Mouse (Mus musculus): Measurements from ENCODE around the gene Lyz2. TPM values are rescaled to one million over a fixed set of nuclear protein-coding genes. Genes with fewer than 3 reads are reported as not detected.

The Lyz2 gene
- 10.6 TPM in 2 replicates for polyA plus RNA-seq (2016; fragmentation: Nextera tagmentation; extraction: Ambion mirVana)

DNA sequence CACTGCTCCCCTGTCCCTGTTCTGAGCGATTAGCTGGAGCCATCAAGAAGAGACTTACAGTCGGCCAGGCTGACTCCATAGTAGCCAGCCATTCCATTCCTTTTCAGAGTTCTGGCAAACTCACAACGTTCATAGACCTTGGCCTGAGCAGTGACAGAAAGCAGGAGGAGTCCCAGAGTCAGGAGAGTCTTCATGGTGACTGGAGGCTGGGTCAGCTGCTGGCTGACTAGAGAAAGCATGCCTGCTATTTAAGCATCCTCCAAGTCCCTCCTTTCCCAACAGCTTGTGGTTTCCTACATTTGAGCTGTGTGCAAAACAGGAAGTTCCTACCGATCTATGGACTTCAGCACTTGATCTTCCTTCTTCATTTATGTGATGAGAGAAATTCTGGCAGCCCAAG lies at the start of gene Lyz2:
Gene Lyz2 (minus strand): TSS at position 273 of the 400 bp plus-strand sequence.
- Histone ChIP-seq H3K4me2 (no peak within 1 kb of the TSS), H3K4me3 (replicated peaks) (no peak within 1 kb of the TSS), H3K27me3 (no peaks in the 10 kb centered on the region), H3K9ac (replicated peaks) (no peak within 1 kb of the TSS), H3K27ac (no peak within 1 kb of the TSS), H3K4me1 (replicated peaks) (no peaks in the 10 kb centered on the region), H3K9me3 (no peaks in the 10 kb centered on the region), H3K36me3 (no peaks in the 10 kb centered on the region)
- 59% methylated on average over 4 of the region's 4 CpGs for WGBS
- no peak for ATAC-seq (ENCODE audit: insufficient number of reproducible peaks, insufficient read depth, low FRiP score, low TSS enrichment, low read depth)

DNA sequence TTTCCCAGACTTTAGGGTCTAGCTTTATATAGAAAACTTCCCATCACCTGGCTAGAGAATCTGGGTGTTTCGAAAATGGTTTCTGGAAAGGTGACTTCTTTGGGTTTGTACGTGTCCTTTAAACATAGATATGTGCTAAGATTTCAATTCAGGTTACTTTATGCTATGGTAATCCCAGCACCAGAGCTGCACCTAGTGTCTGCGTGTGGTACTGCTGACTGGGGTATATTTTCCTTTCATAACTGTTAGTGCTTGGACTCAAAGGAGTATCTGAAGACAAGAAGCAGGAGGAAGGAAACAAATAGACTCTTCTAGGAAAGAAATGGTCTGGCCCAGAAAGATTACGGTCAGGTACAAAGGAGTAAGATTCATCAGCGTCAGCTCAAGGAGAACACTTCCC lies 48.4 kb upstream of the Lyz2 start:
- ATAC-seq (ENCODE audit: insufficient number of reproducible peaks, insufficient read depth, low FRiP score, low TSS enrichment, low read depth), result no peak
- Histone ChIP-seq H3K4me3 (replicated peaks) (no peak overlapping the region), H3K27me3 (no peaks in the 10 kb centered on the region), H3K9me3 (no peaks in the 10 kb centered on the region), H3K36me3 (no peaks in the 10 kb centered on the region), H3K4me1 (replicated peaks) (no peaks in the 10 kb centered on the region), H3K9ac (replicated peaks) (no peak overlapping the region), H3K27ac (no peak overlapping the region), H3K4me2 (no peak overlapping the region)
- WGBS, result 85% methylated on average over 5 of the region's 5 CpGs

DNA sequence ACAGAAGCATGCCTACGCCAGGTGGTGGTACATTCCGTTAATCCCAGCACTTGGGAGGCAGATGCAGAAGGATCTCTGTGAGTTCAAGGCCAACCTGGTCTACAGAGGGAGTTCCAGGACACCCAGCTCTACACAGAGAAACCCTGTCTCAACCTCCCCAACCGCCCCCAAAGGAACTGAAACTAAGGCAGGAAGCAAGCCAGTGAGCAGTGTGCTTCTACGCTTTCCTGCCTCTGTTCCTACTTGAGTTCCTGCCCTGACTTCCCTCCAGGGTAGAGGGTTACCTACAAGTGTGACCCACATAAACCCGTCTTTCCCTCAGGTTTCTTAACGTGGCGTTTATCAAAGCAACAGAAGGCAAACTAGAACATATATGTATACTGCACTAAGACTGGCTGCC lies 41.7 kb upstream of the Lyz2 start:
- no peak overlapping the region for H3K4me2 ChIP-seq
- H3K4me3 ChIP-seq (replicated peaks), result no peak overlapping the region
- H3K9me3 ChIP-seq, result no peaks in the 10 kb centered on the region
- ATAC-seq (ENCODE audit: insufficient number of reproducible peaks, insufficient read depth, low FRiP score, low TSS enrichment, low read depth), result no peak
- 91% methylated on average over 7 of the region's 7 CpGs for WGBS
- H3K36me3 ChIP-seq, result no peaks in the 10 kb centered on the region
- H3K27ac ChIP-seq, result no peak overlapping the region
- no peaks in the 10 kb centered on the region for H3K27me3 ChIP-seq
- no peaks in the 10 kb centered on the region for H3K4me1 ChIP-seq (replicated peaks)
- no peak overlapping the region for H3K9ac ChIP-seq (replicated peaks)

DNA sequence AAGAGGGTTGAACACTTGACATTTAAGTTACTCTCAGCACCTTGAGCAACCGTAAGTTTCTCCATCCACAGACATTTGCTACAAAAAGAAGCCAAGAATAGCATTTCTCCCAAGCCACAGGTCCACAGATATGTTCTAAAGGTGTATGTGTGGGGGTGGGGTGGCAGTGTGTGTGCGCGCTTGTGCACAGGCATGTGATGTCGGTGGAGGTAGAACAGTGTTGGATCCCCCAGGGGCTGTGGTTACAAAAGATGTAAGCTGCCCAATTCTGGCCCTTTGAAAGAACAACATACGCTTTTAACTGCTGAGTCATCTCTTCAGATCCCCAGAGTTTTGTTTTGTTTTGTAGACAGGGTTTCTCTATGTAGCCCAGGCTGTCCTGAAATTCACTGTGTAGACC lies 40.5 kb upstream of the Lyz2 start:
- no peak overlapping the region for H3K9ac ChIP-seq (replicated peaks)
- H3K4me3 ChIP-seq (replicated peaks), result no peak overlapping the region
- no peak overlapping the region for H3K27ac ChIP-seq
- H3K27me3 ChIP-seq, result no peaks in the 10 kb centered on the region
- no peak for ATAC-seq (ENCODE audit: insufficient number of reproducible peaks, insufficient read depth, low FRiP score, low TSS enrichment, low read depth)
- no peaks in the 10 kb centered on the region for H3K9me3 ChIP-seq
- no peaks in the 10 kb centered on the region for H3K36me3 ChIP-seq
- no peak overlapping the region for H3K4me2 ChIP-seq
- no peaks in the 10 kb centered on the region for H3K4me1 ChIP-seq (replicated peaks)
- WGBS, result 95% methylated on average over 5 of the region's 5 CpGs

DNA sequence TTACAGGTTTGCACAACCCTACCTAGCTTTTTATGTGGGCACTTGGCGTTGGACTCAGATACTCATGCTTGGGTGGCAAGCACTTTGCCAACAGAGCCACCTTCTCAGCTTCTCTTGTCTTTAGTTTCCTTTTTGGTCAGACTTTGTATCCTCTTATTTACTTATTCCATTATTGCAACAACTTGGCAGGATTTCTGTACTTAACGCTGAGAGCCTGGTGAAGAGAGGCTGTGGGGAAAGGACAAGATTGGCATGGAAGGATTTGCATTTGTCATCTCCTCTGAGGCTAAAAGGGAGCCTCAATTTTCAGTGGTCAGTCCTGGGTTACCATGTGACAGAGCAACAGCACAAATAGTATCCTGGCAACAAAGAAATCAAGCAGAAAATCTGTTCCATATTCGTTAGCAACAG lies 38.5 kb upstream of the Lyz2 start:
- no peaks in the 10 kb centered on the region for H3K27me3 ChIP-seq
- no peak overlapping the region for H3K4me2 ChIP-seq
- H3K4me1 ChIP-seq (replicated peaks), result no peaks in the 10 kb centered on the region
- H3K9me3 ChIP-seq, result no peaks in the 10 kb centered on the region
- H3K9ac ChIP-seq (replicated peaks), result no peak overlapping the region
- no peaks in the 10 kb centered on the region for H3K36me3 ChIP-seq
- 86% methylated on average over 3 of the region's 3 CpGs for WGBS
- H3K27ac ChIP-seq, result no peak overlapping the region
- no peak overlapping the region for H3K4me3 ChIP-seq (replicated peaks)
- ATAC-seq (ENCODE audit: insufficient number of reproducible peaks, insufficient read depth, low FRiP score, low TSS enrichment, low read depth), result no peak

DNA sequence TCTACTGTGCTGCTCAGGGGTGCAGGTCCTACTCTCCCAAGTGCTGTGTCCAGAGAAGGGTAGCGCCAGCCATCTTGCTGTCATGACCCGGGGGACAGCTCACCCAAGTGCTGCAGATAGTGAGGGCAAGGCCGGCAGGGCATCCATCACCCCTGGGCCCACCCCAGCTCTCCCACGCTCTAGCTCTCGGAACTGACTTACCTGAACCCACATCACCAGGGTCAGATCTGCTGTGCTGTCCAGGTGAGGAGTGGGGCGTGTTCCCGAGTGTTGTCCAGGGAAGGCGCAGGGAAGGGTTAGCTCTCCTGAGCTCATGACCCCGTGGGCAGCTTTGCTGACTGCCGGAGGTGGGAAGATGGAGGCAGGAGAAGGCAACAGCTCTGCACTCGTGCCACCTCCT lies 34.3 kb upstream of the Lyz2 start:
- ATAC-seq (ENCODE audit: insufficient number of reproducible peaks, insufficient read depth, low FRiP score, low TSS enrichment, low read depth), result no peak
- WGBS, result 88% methylated on average over 11 of the region's 11 CpGs
- Histone ChIP-seq H3K4me3 (replicated peaks) (no peak overlapping the region), H3K9me3 (no peaks in the 10 kb centered on the region), H3K36me3 (no peaks in the 10 kb centered on the region), H3K27ac (no peak overlapping the region), H3K27me3 (no peaks in the 10 kb centered on the region), H3K4me2 (no peak overlapping the region), H3K9ac (replicated peaks) (no peak overlapping the region), H3K4me1 (replicated peaks) (no peaks in the 10 kb centered on the region)

DNA sequence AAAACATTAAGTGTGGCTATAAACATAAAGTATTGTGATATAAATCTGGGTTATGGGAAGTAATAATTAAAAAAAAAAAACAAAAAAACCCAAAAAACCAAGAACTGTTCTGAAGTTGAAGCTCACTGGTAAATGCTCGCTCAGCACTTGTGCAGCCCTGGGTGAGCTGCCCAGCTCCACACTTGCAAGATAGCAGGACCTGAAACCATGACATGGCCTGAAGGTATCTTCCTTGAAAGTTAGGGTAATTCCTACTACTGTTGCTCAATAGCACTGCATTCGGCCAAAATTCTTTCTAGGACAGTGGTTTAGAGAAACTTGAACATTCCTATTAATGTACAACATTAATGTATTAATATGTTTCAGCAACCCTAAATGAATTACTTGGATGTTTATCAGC lies 31.0 kb upstream of the Lyz2 start:
- Histone ChIP-seq H3K4me3 (replicated peaks) (no peak overlapping the region), H3K36me3 (no peaks in the 10 kb centered on the region), H3K4me1 (replicated peaks) (no peaks in the 10 kb centered on the region), H3K9ac (replicated peaks) (no peak overlapping the region), H3K27me3 (no peaks in the 10 kb centered on the region), H3K4me2 (no peak overlapping the region), H3K9me3 (no peaks in the 10 kb centered on the region), H3K27ac (no peak overlapping the region)
- WGBS, result 89% methylated on average over 2 of the region's 2 CpGs
- no peak for ATAC-seq (ENCODE audit: insufficient number of reproducible peaks, insufficient read depth, low FRiP score, low TSS enrichment, low read depth)

DNA sequence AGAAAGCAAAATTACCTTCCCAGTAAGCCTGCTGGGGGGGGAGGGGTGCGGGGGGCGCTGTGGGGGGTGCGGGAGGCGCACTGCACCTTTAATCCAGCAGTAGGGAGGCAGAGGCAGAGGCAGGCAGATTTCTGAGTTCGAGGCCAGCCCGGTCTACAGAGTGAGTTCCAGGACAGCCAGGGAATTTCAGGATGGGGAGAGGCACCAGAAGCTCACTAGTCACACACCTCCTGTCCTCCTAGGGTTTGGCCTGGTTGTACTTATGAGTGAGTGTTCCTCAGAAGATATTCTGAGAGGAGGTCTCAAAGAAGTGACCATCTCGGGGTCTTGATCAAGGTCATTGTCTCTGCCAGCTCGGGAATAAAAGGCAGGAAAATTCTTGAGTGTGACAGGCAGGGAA lies 30.0 kb upstream of the Lyz2 start:
- Histone ChIP-seq H3K4me1 (replicated peaks) (no peaks in the 10 kb centered on the region), H3K4me3 (replicated peaks) (no peak overlapping the region), H3K9ac (replicated peaks) (no peak overlapping the region), H3K9me3 (no peaks in the 10 kb centered on the region), H3K27me3 (no peaks in the 10 kb centered on the region), H3K4me2 (no peak overlapping the region), H3K27ac (no peak overlapping the region), H3K36me3 (no peaks in the 10 kb centered on the region)
- 85% methylated on average over 8 of the region's 8 CpGs for WGBS
- no peak for ATAC-seq (ENCODE audit: insufficient number of reproducible peaks, insufficient read depth, low FRiP score, low TSS enrichment, low read depth)

DNA sequence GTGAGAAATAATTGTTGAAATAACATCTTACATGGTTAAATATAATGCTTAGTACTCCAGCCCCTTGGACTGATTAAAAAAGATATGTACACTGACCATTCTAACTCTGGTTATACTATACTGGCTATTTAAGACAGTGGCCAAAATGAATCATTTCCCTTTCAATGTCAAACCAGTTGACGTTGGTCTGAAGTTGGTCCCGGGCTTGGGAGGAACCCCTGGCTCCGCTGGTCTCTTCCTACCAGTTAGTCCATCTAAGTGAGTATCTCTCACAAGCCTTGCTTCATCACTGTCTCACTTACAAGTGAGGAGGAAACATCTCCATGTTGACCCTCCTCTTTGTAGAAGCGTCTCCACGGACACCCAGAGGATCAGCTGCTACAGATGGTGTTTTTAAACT lies 22.2 kb upstream of the Lyz2 start:
- no peak overlapping the region for H3K27ac ChIP-seq
- H3K9ac ChIP-seq (replicated peaks), result no peak overlapping the region
- no peaks in the 10 kb centered on the region for H3K27me3 ChIP-seq
- 87% methylated on average over 5 of the region's 5 CpGs for WGBS
- H3K36me3 ChIP-seq, result no peaks in the 10 kb centered on the region
- no peak overlapping the region for H3K4me2 ChIP-seq
- H3K4me1 ChIP-seq (replicated peaks), result no peaks in the 10 kb centered on the region
- ATAC-seq (ENCODE audit: insufficient number of reproducible peaks, insufficient read depth, low FRiP score, low TSS enrichment, low read depth), result no peak
- H3K9me3 ChIP-seq, result 0 out of 2 replicates have a peak, but pooled peaks cover 5% of the 10 kb centered on the region
- no peak overlapping the region for H3K4me3 ChIP-seq (replicated peaks)

DNA sequence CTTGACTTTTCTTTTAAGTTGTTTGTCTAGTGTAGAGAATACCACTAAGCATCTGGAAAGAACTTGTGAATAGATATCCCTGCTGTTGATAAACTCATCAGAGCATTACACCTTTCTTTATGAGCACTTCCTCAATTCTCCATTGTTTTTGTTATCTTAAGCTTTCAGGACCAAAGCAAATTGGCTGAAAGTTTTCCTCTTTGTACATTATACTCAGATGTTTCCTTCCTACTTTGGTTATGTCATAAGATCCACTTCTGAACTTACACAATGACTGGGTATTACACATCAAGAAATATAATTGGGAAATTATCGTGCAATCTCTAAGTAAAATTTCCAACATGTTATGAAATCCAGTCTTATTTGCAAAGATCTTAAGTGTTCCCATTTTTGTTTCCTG lies 19.6 kb upstream of the Lyz2 start:
- no peaks in the 10 kb centered on the region for H3K27me3 ChIP-seq
- H3K9me3 ChIP-seq, result 0 out of 2 replicates have a peak, but pooled peaks cover 5% of the 10 kb centered on the region
- H3K36me3 ChIP-seq, result no peaks in the 10 kb centered on the region
- no peak overlapping the region for H3K4me2 ChIP-seq
- H3K4me3 ChIP-seq (replicated peaks), result no peak overlapping the region
- ATAC-seq (ENCODE audit: insufficient number of reproducible peaks, insufficient read depth, low FRiP score, low TSS enrichment, low read depth), result no peak
- no peaks in the 10 kb centered on the region for H3K4me1 ChIP-seq (replicated peaks)
- H3K9ac ChIP-seq (replicated peaks), result no peak overlapping the region
- WGBS, result 94% methylated on average over 1 of the region's 1 CpGs
- H3K27ac ChIP-seq, result no peak overlapping the region

DNA sequence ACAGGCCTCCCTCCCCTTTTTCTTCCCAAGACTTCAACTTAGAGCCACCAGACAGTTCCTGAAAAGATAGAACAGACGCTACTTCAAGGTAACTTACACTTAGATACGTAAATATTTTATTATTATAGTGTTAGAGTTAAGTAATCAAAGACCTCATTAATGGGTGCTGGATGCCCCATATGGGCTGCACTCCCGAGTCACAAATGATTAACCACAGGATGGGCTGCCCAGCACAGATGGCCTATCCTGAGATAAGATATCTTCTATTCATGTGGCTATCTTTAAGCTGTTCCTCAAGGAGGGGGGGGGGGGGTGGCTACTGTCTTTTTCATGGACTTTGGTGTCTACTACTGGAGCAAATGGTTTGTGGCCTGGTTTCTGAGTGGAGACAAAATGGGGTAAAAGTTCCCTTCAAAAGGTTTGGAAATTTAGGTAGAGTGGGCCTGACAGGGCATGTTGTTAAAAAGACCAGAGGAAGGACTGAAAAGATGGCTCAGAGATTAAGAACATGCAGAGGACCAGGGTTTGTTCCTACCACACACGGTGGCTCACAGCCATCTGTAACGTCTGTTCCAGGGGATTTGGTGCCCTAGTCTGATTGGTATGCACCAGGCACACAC lies 17.9 kb upstream of the Lyz2 start:
- no peak for ATAC-seq (ENCODE audit: insufficient number of reproducible peaks, insufficient read depth, low FRiP score, low TSS enrichment, low read depth)

DNA sequence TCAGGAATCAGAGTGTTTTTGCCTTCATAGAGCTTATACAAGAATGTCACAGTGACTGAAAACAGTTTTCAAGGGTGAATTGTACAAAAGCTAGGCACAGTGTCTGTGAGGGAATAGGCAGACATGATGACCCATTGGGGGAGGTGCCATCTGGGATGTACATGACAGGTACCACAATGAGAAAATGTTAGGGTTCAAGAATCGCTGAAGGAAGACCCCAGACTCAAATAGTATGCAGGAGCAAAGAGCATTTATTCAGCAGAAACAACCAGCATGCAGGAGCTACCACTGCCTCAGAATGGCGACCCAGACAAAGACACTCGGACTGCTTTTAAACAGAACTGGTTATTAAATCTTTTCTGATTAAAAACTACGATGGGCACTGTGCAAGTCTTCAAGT lies 17.0 kb upstream of the Lyz2 start:
- Histone ChIP-seq H3K27me3 (no peaks in the 10 kb centered on the region), H3K4me3 (replicated peaks) (no peak overlapping the region), H3K4me1 (replicated peaks) (no peaks in the 10 kb centered on the region), H3K36me3 (no peaks in the 10 kb centered on the region), H3K9me3 (0 out of 2 replicates have a peak, but pooled peaks cover 5% of the 10 kb centered on the region), H3K27ac (no peak overlapping the region), H3K9ac (replicated peaks) (no peak overlapping the region), H3K4me2 (no peak overlapping the region)
- no peak for ATAC-seq (ENCODE audit: insufficient number of reproducible peaks, insufficient read depth, low FRiP score, low TSS enrichment, low read depth)
- WGBS, result 80% methylated on average over 4 of the region's 4 CpGs

More for the DNA sequence above, 17.9 kb upstream of the Lyz2 start:
- WGBS, result 77% methylated on average over 5 of the region's 5 CpGs
- Histone ChIP-seq H3K4me3 (replicated peaks) (no peak overlapping the region), H3K27ac (no peak overlapping the region), H3K36me3 (no peaks in the 10 kb centered on the region), H3K9me3 (0 out of 2 replicates have a peak, but pooled peaks cover 5% of the 10 kb centered on the region), H3K27me3 (no peaks in the 10 kb centered on the region), H3K4me1 (replicated peaks) (no peaks in the 10 kb centered on the region), H3K4me2 (no peak overlapping the region), H3K9ac (replicated peaks) (no peak overlapping the region)
